Mouse (Mus musculus) liver, embryonic 12.5 days (tissue): ENCODE results near the gene Plekha8. TPM values are rescaled to one million over a fixed set of nuclear protein-coding genes. Genes with fewer than 3 reads are reported as not detected.

Experiments
- ATAC-seq: fragments of 200-750 bp; cut with Nextera tagmentation; 2 replicates; pipeline ENCODE4 v1.8.0; 2017; ENCODE audit warnings: moderate number of reproducible peaks, mild to moderate bottlenecking, moderate library complexity
- H3K27ac ChIP-seq: fragments of 300-500 bp; sonication (generic); 2 replicates; pipeline ENCODE4 v1.5.1; 2016; ENCODE audit warnings: mild to moderate bottlenecking
- H3K27me3 ChIP-seq: fragments of 300-500 bp; sonication (generic); replicated peaks from 2 replicates; pipeline ENCODE4 v1.6.1; 2016; ENCODE audit warnings: mild to moderate bottlenecking, moderate library complexity
- H3K36me3 ChIP-seq: fragments of 300-500 bp; sonication (generic); 2 replicates; pipeline ENCODE4 v1.6.1; 2016; ENCODE audit warnings: mild to moderate bottlenecking, moderate library complexity
- H3K4me1 ChIP-seq: fragments of 300-500 bp; sonication (generic); 2 replicates; pipeline ENCODE4 v1.6.1; 2016
- H3K4me2 ChIP-seq: fragments of 300-500 bp; sonication (generic); 2 replicates; pipeline ENCODE4 v1.6.1; 2016; ENCODE audit warnings: mild to moderate bottlenecking, moderate library complexity
- H3K4me3 ChIP-seq: fragments of 300-500 bp; sonication (generic); 2 replicates; pipeline ENCODE4 v1.5.1; 2016; ENCODE audit warnings: mild to moderate bottlenecking, moderate library complexity
- H3K9ac ChIP-seq: fragments of 300-500 bp; sonication (generic); 2 replicates; pipeline ENCODE4 v1.6.1; 2016; ENCODE audit warnings: mild to moderate bottlenecking, moderate library complexity
- H3K9me3 ChIP-seq: fragments of 300-500 bp; sonication (generic); replicated peaks from 2 replicates; pipeline ENCODE4 v1.6.1; 2016; ENCODE audit warnings: mild to moderate bottlenecking, moderate library complexity
- WGBS: fragments of 180-500 bp; shearing (Covaris S2); methylation state at CpG from one replicate; pipeline ENCODE4 v1.1.7; 2016; ENCODE audit not compliant: insufficient replicate concordance; 5-methylcytosine and 5-hydroxymethylcytosine counted together
- polyA plus RNA-seq: library from polyadenylated mRNA; unstranded; fragments of >200 nt; fragmentation: Nextera tagmentation; extraction: Ambion mirVana; gene quantifications from 2 replicates; pipeline ENCODE4 v1.2.1, GENCODE M21; 2016

The Plekha8 gene
- polyA plus RNA-seq: 5.0 TPM in 2 replicates

DNA sequence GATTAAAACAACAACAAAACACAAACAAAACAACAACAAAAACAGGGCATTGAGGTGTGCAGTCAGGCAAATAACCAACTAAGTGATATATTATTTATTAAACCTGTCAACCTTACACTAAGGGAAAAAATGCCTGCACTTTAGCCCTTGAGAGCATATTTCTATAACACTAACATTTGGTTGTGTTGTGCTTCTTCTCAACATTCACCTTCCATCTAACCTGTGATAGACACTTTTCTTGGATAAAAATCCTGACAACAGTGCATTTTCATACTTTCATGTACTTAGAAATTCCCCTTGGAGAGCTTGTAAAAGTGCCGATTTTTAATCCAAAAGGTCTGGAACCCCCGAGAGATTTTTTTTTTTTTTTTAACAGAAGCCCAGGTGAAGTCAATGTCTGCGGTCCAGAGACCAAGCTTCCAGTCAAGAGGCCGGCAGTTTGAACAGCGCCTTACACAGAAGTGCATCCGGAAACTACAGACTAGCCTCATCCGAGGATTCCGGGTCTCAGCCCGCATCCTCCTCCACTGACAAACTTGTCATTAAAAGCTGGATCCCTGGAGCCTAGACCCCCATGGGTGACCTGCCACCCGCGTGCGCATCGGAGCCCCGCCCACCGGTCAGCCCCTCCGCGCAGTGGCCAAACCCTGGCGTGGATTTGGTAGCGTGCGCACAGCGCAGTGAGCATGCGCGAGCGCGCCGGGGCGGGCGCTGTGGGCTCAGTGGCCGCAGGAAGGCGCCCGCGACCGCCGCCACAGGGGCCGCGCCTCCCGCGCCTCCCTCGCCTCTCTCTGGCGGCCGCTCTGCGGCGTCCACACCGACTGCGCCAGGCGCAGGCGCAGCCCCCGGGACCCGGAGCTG is at the start of gene Plekha8:
Gene Plekha8, plus strand, starts transcription at position 643 of the 861 bp plus-strand sequence.
- H3K9me3 ChIP-seq: no peaks in the 10 kb centered on the region
- peak within 1 kb of the TSS; percentile 82 for H3K9ac ChIP-seq
- H3K4me2 ChIP-seq: peak within 1 kb of the TSS; percentile 96
- H3K4me3 ChIP-seq: peak within 1 kb of the TSS; percentile 78
- peaks cover 33% of the 10 kb centered on the region for H3K4me1 ChIP-seq
- under 1% methylated on average over 46 of the region's 49 CpGs for WGBS
- H3K36me3 ChIP-seq: no peaks in the 10 kb centered on the region
- peak within 1 kb of the TSS; percentile 60; the same call in 1 of the 2 replicates for H3K27ac ChIP-seq
- peaks cover 20% of the 10 kb centered on the region for H3K27me3 ChIP-seq
- ATAC-seq: peak; percentile 89

DNA sequence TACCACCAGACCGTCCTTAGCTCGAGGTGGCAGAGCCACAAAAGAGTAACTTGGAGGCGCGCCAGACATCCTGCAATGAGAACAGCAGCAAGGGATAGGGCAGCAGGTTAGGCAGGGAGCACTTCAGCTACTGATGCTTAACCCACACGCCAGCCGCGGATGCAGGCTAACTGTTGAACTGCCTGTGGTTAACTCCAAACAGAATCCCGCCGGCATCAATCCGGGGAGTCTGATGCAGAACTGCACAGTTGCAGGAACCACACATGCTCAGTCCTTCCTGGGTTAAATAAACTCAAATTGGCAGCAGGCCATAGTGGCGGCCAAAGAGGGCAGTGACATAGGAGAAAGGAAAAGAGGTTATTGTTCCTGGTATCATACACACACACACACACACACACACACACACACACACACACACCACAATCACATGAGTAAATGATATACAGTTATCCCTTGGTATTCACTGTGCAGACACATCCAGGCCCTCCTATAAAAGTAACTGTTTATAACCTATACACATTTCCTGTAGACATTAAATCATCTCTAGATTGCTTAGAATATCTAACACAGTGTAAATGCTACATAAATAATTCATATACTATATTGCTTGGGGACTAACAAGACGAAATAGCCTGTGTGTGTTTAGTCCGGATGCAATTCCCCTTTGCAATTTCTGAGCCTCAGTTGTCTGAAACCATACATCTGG is 46.4 kb upstream of the Plekha8 start:
- WGBS: 79% methylated on average over 13 of the region's 13 CpGs
- H3K4me1 ChIP-seq: no peaks in the 10 kb centered on the region
- no peaks in the 10 kb centered on the region for H3K27me3 ChIP-seq
- no peak overlapping the region for H3K4me3 ChIP-seq
- no peak overlapping the region for H3K4me2 ChIP-seq
- ATAC-seq: no peak
- no peak overlapping the region for H3K27ac ChIP-seq
- H3K9ac ChIP-seq: no peak overlapping the region
- no peaks in the 10 kb centered on the region for H3K9me3 ChIP-seq
- no peaks in the 10 kb centered on the region for H3K36me3 ChIP-seq

DNA sequence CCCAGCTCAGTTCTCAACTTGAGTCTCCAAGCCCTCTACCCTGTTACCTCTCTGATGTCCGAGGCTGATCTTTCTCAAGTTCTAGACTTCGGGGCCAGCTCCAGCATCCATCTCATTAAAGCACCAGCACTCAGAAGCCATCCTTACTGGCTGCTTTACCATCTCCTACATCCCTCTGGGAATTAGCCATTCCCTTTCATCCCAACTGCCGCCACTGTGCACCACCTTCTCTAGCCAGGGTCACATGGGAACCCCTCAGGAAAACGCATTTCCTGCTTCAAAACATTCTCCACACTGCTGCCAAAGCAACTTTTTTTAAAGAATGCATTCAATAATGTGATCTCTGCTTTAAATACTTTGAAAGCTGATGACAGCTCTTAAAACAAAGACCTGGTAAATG is 45.6 kb upstream of the Plekha8 start:
- 56% methylated on average over 4 of the region's 4 CpGs for WGBS
- no peak overlapping the region for H3K4me2 ChIP-seq
- ATAC-seq: no peak
- H3K27ac ChIP-seq: no peak overlapping the region
- no peaks in the 10 kb centered on the region for H3K27me3 ChIP-seq
- no peaks in the 10 kb centered on the region for H3K4me1 ChIP-seq
- H3K4me3 ChIP-seq: no peak overlapping the region
- no peaks in the 10 kb centered on the region for H3K36me3 ChIP-seq
- H3K9ac ChIP-seq: no peak overlapping the region
- no peaks in the 10 kb centered on the region for H3K9me3 ChIP-seq

DNA sequence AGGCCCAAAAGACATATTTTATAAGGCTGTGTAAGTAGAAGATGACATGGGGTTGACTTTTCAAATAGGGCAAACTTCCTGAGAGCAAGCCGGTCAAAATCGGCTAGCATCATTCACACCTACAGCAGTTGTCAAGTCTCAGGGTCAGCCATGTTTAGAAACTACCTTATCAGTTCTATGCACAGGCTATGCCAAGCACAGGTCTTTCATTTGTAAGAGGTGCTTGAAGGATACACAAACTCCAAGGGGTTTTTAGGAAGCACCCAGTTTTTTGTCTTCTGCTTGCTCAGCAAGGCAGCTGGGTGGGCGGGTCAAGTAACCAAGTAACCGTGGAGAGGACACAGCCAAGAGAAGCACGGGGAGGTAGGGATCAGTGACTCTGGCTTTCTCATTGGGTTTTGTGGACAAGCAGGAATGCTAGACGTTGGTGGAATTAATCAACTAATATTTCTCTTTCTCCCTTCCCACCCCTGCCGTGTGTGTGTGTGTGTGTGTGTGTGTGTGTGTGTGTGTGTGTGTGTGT is 44.0 kb upstream of the Plekha8 start:
- Histone ChIP-seq H3K9me3 (no peaks in the 10 kb centered on the region), H3K4me3 (no peak overlapping the region), H3K27me3 (no peaks in the 10 kb centered on the region), H3K27ac (no peak overlapping the region), H3K4me2 (no peak overlapping the region), H3K4me1 (no peaks in the 10 kb centered on the region), H3K9ac (no peak overlapping the region), H3K36me3 (no peaks in the 10 kb centered on the region)
- no peak for ATAC-seq
- 63% methylated on average over 6 of the region's 7 CpGs for WGBS

- Histone ChIP-seq H3K27me3 (no peaks in the 10 kb centered on the region), H3K4me2 (no peak overlapping the region), H3K4me3 (no peak overlapping the region), H3K4me1 (no peaks in the 10 kb centered on the region), H3K27ac (no peak overlapping the region), H3K36me3 (no peaks in the 10 kb centered on the region), H3K9me3 (no peaks in the 10 kb centered on the region), H3K9ac (no peak overlapping the region)
- ATAC-seq: no peak
- 70% methylated on average over 9 of the region's 9 CpGs for WGBS
Measured at GRCm38 (mm10) chr6:54552721-54553413, 42.0 kb upstream of the Plekha8 start.

GRCm38 (mm10) chr6:54553632-54554031 is 41.3 kb upstream of the Plekha8 start:
- 68% methylated on average over 2 of the region's 2 CpGs for WGBS
- H3K27me3 ChIP-seq: no peaks in the 10 kb centered on the region
- no peak overlapping the region for H3K4me3 ChIP-seq
- no peaks in the 10 kb centered on the region for H3K4me1 ChIP-seq
- no peaks in the 10 kb centered on the region for H3K36me3 ChIP-seq
- no peak for ATAC-seq
- no peak overlapping the region for H3K4me2 ChIP-seq
- H3K27ac ChIP-seq: no peak overlapping the region
- no peaks in the 10 kb centered on the region for H3K9me3 ChIP-seq
- H3K9ac ChIP-seq: no peak overlapping the region

- 0 out of 2 replicates have a peak, but pooled peaks cover under 1% of the 10 kb centered on the region for H3K27me3 ChIP-seq
- no peaks in the 10 kb centered on the region for H3K36me3 ChIP-seq
- H3K27ac ChIP-seq: no peak overlapping the region
- H3K4me2 ChIP-seq: no peak overlapping the region
- no peak for ATAC-seq
- no peaks in the 10 kb centered on the region for H3K4me1 ChIP-seq
- no peak overlapping the region for H3K4me3 ChIP-seq
- no peak overlapping the region for H3K9ac ChIP-seq
- WGBS: 55% methylated on average over 8 of the region's 8 CpGs
- H3K9me3 ChIP-seq: no peaks in the 10 kb centered on the region
Measured at GRCm38 (mm10) chr6:54554341-54555110, 40.4 kb upstream of the Plekha8 start.

GRCm38 (mm10) chr6:54555816-54556215 is 39.1 kb upstream of the Plekha8 start:
- no peak overlapping the region for H3K4me3 ChIP-seq
- WGBS: 67% methylated on average over 1 of the region's 1 CpGs

DNA sequence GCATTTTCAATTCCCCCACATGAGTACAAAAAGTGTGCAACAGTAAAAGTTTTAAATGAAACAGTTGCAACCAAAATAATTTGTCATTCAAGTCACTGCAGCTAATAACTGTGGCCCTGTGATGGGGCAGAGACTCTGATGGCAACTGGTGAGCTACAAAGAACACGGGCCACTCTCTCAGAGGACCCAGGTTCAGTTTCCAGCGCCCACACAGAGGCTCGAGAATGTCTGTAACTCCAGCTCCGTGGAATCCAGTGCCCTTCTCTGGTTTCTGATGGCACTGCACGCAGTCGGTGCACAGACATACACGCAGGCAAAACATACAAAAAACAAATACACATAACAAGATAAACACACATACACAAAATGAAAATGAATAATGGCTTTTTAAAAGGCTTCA is 37.2 kb upstream of the Plekha8 start:
- no peak overlapping the region for H3K4me3 ChIP-seq
- WGBS: 66% methylated on average over 7 of the region's 7 CpGs

More at GRCm38 (mm10) chr6:54555816-54556215, 39.1 kb upstream of the Plekha8 start:
- Histone ChIP-seq H3K27me3 (0 out of 2 replicates have a peak, but pooled peaks cover 5% of the 10 kb centered on the region), H3K9me3 (no peaks in the 10 kb centered on the region), H3K4me2 (no peak overlapping the region), H3K9ac (no peak overlapping the region), H3K4me1 (no peaks in the 10 kb centered on the region), H3K27ac (no peak overlapping the region), H3K36me3 (no peaks in the 10 kb centered on the region)
- ATAC-seq: no peak

DNA sequence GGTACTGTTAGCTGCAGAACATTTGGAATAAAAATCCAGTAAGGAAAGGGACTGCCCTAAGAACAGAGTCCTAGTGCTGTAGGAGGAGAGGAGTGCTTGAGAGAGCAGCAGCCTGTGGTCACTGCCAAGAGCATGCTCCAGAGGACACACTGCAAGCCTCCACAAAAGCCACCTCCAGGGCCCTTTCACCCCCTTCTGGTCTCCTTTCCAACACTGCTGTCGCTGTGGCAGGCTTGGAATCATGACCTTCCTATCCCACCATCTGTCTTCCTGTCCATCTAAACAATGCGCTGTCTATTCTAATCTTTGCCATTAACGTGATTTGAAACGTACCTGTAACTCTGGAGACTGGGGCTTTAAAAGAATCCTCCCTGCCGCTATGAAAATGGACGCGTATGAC is 36.4 kb upstream of the Plekha8 start:
- Histone ChIP-seq H3K9ac (no peak overlapping the region), H3K4me3 (no peak overlapping the region), H3K36me3 (no peaks in the 10 kb centered on the region), H3K9me3 (no peaks in the 10 kb centered on the region), H3K4me1 (no peaks in the 10 kb centered on the region), H3K27me3 (peaks cover 20% of the 10 kb centered on the region), H3K4me2 (no peak overlapping the region), H3K27ac (no peak overlapping the region)
- WGBS: 60% methylated on average over 7 of the region's 7 CpGs
- ATAC-seq: no peak

More for the DNA sequence above, 37.2 kb upstream of the Plekha8 start:
- Histone ChIP-seq H3K36me3 (no peaks in the 10 kb centered on the region), H3K9me3 (no peaks in the 10 kb centered on the region), H3K4me2 (no peak overlapping the region), H3K4me1 (no peaks in the 10 kb centered on the region), H3K9ac (no peak overlapping the region), H3K27me3 (peaks cover 16% of the 10 kb centered on the region), H3K27ac (no peak overlapping the region)
- ATAC-seq: no peak
